ENCODE assay signal across 18 mouse cellular contexts in genomic region chr17:70748964-70749650, GRCm38 (mm10).
A peak's percentile ranks its signal among the peaks of the same experiment; 100 is the strongest.
DNase-seq lines count a peak whose midpoint lies in the region; ATAC-seq and TF ChIP-seq lines count a peak whose summit lies in the region.
"Had no signal": no experiment of that assay in that cellular context is flagged by ENCODE, and none has a peak within 500 bp of the region (broad histone marks: within the 10 kb centered on the region; RNA-seq: fewer than 3 reads in every experiment).

No protein-coding gene starts in this region.

- H3K36me3 ChIP-seq in kidney, embryonic 14.5 days (ENCODE audit: control insufficient read depth, insufficient read depth, low read length): no peaks in the 10 kb centered on the region
- H3K36me3 ChIP-seq in E14TG2a.4 (ENCODE audit: insufficient read depth, low read length) (peaks cover 4% of the 10 kb centered on the region; the same call in 1 of the 2 replicates), ES-E14 (ENCODE audit: control insufficient read depth, insufficient read depth, low read length, poor library complexity, severe bottlenecking) (no peaks in the 10 kb centered on the region)
- H3K36me3 ChIP-seq in stomach, embryonic 15.5 days: no peaks in the 10 kb centered on the region
- H3K36me3 ChIP-seq: embryonic facial prominence, embryonic 10.5 days; forebrain, embryonic 15.5 days; heart, embryonic 12.5 days; hindbrain, embryonic 13.5 days; limb, embryonic 12.5 days; liver, embryonic 12.5 days had no signal

- TF ChIP-seq CTCF in E14TG2a.4 (conservative IDR thresholded peaks at IDR 0.05; ENCODE audit: low read length): no peak

- WGBS in kidney, embryonic 14.5 days: 33% methylated on average over 7 of the region's 7 CpGs
- 50% methylated on average over 7 of the region's 7 CpGs for WGBS in stomach, embryonic 15.5 days

- no peak for DNase-seq in kidney, adult 18-20 months
- DNase-seq in ES-E14 (ENCODE audit: low read depth, low spot score): no peak
- DNase-seq in right cerebral cortex, postnatal 10 days (ENCODE audit: low spot score in 2 of 2): no peak
- no peak for DNase-seq in spleen, adult 18-20 months
- DNase-seq: cerebellum, adult 18-20 months; heart, postnatal 14 days; kidney, adult 11 months; lung, adult 2 months; lung, postnatal 36 days had no signal

- H3K27ac ChIP-seq in kidney, embryonic 14.5 days (ENCODE audit: low read depth, low read length): peak overlapping the region; percentile 87; the same call in 1 of the 2 replicates
- H3K27ac ChIP-seq in ES-E14 (ENCODE audit: insufficient read depth, low read depth, low read length, poor library complexity, severe bottlenecking): peak overlapping the region; percentile 99
- peak overlapping the region; percentile 95 for H3K27ac ChIP-seq in stomach, embryonic 15.5 days
- H3K27ac ChIP-seq: forebrain, embryonic 15.5 days had no signal

- no peak for ATAC-seq in kidney, embryonic 14.5 days (ENCODE audit: low FRiP score, low TSS enrichment)
- no peak for ATAC-seq in stomach, embryonic 15.5 days (ENCODE audit: insufficient read depth, low FRiP score, low read depth)
- ATAC-seq: forebrain, embryonic 15.5 days; liver, embryonic 12.5 days had no signal

- in situ Hi-C loops in ES-E14 (cut with MboI; ENCODE audit: low sequenced_read_pairs in 2 of 2, unreplicated experiment in 2 of 2): no loop called here

- H3K27me3 ChIP-seq in kidney, embryonic 14.5 days (ENCODE audit: control insufficient read depth, insufficient read depth, low read length): no peaks in the 10 kb centered on the region
- H3K27me3 ChIP-seq in E14TG2a.4 (ENCODE audit: insufficient read depth, low read length): no peaks in the 10 kb centered on the region
- H3K27me3 ChIP-seq in stomach, embryonic 15.5 days (replicated peaks): no peaks in the 10 kb centered on the region
- H3K27me3 ChIP-seq: limb, embryonic 12.5 days had no signal

- H3K4me3 ChIP-seq in kidney, embryonic 14.5 days (ENCODE audit: low read length): no peak overlapping the region
- H3K4me3 ChIP-seq in E14TG2a.4 (replicated peaks; ENCODE audit: low read length): peak overlapping the region; percentile 65
- 0 out of 4 replicates have a peak overlapping the region, but pooled peaks of 1 of the 2 experiments have one; percentile 15 for H3K4me3 ChIP-seq in ES-E14 (ENCODE audit: insufficient read depth in 1 of 2, low read depth in 1 of 2, low read length in 2 of 2, poor library complexity in 1 of 2, severe bottlenecking in 1 of 2)
- no peak overlapping the region for H3K4me3 ChIP-seq in stomach, embryonic 15.5 days (replicated peaks)

- H3K4me1 ChIP-seq in kidney, embryonic 14.5 days (ENCODE audit: control insufficient read depth, insufficient read depth, low read length): peaks cover 43% of the 10 kb centered on the region
- peaks cover 84% of the 10 kb centered on the region for H3K4me1 ChIP-seq in E14TG2a.4 (replicated peaks; ENCODE audit: low read depth, low read length)
- H3K4me1 ChIP-seq in ES-E14 (ENCODE audit: control insufficient read depth in 2 of 2, insufficient read depth in 2 of 2, low read length in 2 of 2, poor library complexity in 1 of 2): peaks cover 15 to 27% of the 10 kb centered on the region in 2 experiments
- H3K4me1 ChIP-seq in stomach, embryonic 15.5 days: peaks cover 25% of the 10 kb centered on the region

- no peak overlapping the region; the same call in 1 of the 2 replicates for H3K4me2 ChIP-seq in kidney, embryonic 14.5 days (replicated peaks; ENCODE audit: low read depth, low read length)
- H3K4me2 ChIP-seq in stomach, embryonic 15.5 days: no peak overlapping the region

- H3K9ac ChIP-seq in kidney, embryonic 14.5 days (ENCODE audit: low read depth, low read length): no peak overlapping the region
- H3K9ac ChIP-seq in ES-E14 (ENCODE audit: insufficient read depth, low read depth, low read length, poor library complexity, severe bottlenecking): peak overlapping the region; percentile 84; the same call in 1 of the 2 replicates
- no peak overlapping the region for H3K9ac ChIP-seq in stomach, embryonic 15.5 days
- H3K9ac ChIP-seq: forebrain, embryonic 15.5 days; limb, embryonic 12.5 days; liver, embryonic 12.5 days had no signal

- H3K9me3 ChIP-seq in kidney, embryonic 14.5 days (ENCODE audit: control insufficient read depth, low read length): no peaks in the 10 kb centered on the region
- H3K9me3 ChIP-seq in E14TG2a.4 (ENCODE audit: low read length) (no peaks in the 10 kb centered on the region), ES-E14 (ENCODE audit: control insufficient read depth, insufficient read depth, low read depth, low read length) (no peaks in the 10 kb centered on the region)
- H3K9me3 ChIP-seq in stomach, embryonic 15.5 days: no peaks in the 10 kb centered on the region
- H3K9me3 ChIP-seq: embryonic facial prominence, embryonic 10.5 days; forebrain, embryonic 15.5 days; heart, embryonic 12.5 days; hindbrain, embryonic 13.5 days; limb, embryonic 12.5 days; liver, embryonic 12.5 days had no signal

TF ChIP-seq in ES-E14, 5 proteins besides CTCF, POLR2A, EP300 and RAD21:
- no peak for TF ChIP-seq MAFK (IDR thresholded peaks at IDR 0.05; ENCODE audit: insufficient read depth, low read depth, low read length)
- TF ChIP-seq ZNF384 (IDR thresholded peaks at IDR 0.05; ENCODE audit: low read depth, low read length): no peak
